Mouse (Mus musculus) MEL (cell line): ENCODE data around the gene Isoc2b. TPM values are rescaled to one million over a fixed set of nuclear protein-coding genes. Genes with fewer than 3 reads are reported as not detected.

Experiments used
- DNase-seq: peaks from one replicate; pipeline ENCODE4 v3.0.0; 2011; ENCODE audit warnings: low read depth, low spot score
- H3K27ac ChIP-seq: 2 replicates; pipeline ENCODE4 v1.5.1; 2012; ENCODE audit warnings: low read depth, mild to moderate bottlenecking, control low read depth, low read length, moderate library complexity; ENCODE audit not compliant: control insufficient read depth
- H3K27me3 ChIP-seq, 2 experiments: fragments of 150-350 bp in 1 of 2; sonication (generic) in 1 of 2; 2 replicates each; pipeline ENCODE4 v1.6.1; 2012; ENCODE audit warnings: low read length in 2 of 2, mild to moderate bottlenecking in 2 of 2, improper control_type of control experiment in 1 of 2, moderate library complexity in 1 of 2; ENCODE audit not compliant: insufficient read depth in 2 of 2, control insufficient read depth in 1 of 2
- H3K36me3 ChIP-seq, 2 experiments: 2 replicates each; pipeline ENCODE4 v1.6.1; 2012 to 2014; ENCODE audit warnings: low read length in 2 of 2, improper control_type of control experiment in 1 of 2, inconsistent platforms in 1 of 2, mild to moderate bottlenecking in 1 of 2; ENCODE audit not compliant: insufficient read depth in 2 of 2, control insufficient read depth in 1 of 2
- H3K4me1 ChIP-seq, 2 experiments: fragments of 150-350 bp in 1 of 2; sonication (generic) in 1 of 2; 2 replicates each; pipeline ENCODE4 v1.6.1; 2012; ENCODE audit warnings: low read length in 2 of 2, improper control_type of control experiment in 1 of 2, mild to moderate bottlenecking in 1 of 2; ENCODE audit not compliant: insufficient read depth in 2 of 2, control insufficient read depth in 1 of 2
- H3K4me3 ChIP-seq, 2 experiments: fragments of 150-350 bp in 1 of 2; sonication (generic) in 1 of 2; 2 replicates each; pipeline ENCODE4 v1.5.1; 2012; ENCODE audit warnings: low read depth in 2 of 2, low read length in 2 of 2, mild to moderate bottlenecking in 2 of 2, moderate library complexity in 2 of 2, control low read depth in 1 of 2, improper control_type of control experiment in 1 of 2; ENCODE audit not compliant: control insufficient read depth in 1 of 2, insufficient read depth in 1 of 2
- H3K79me2 ChIP-seq: 2 replicates; pipeline ENCODE4 v1.6.1; 2012; ENCODE audit warnings: mild to moderate bottlenecking, low read length, moderate library complexity; ENCODE audit not compliant: control insufficient read depth, poor library complexity, insufficient read depth
- H3K9ac ChIP-seq: 2 replicates; pipeline ENCODE4 v1.6.1; 2012; ENCODE audit warnings: low read depth, mild to moderate bottlenecking, control low read depth, low read length, moderate library complexity; ENCODE audit not compliant: control insufficient read depth, poor library complexity, severe bottlenecking
- H3K9me3 ChIP-seq: fragments of 150-350 bp; sonication (generic); replicated peaks from 2 replicates; pipeline ENCODE4 v1.6.1; 2012; ENCODE audit warnings: mild to moderate bottlenecking, low read length, improper control_type of control experiment, moderate library complexity; ENCODE audit not compliant: insufficient read depth
- E2F4 ChIP-seq: IDR thresholded peaks from 2 replicates; pipeline ENCODE4 v1.6.1; 2011; ENCODE audit warnings: low read depth, low read length, improper control_type of control experiment, borderline replicate concordance
- ETS1 ChIP-seq: IDR thresholded peaks from 2 replicates; pipeline ENCODE4 v1.6.1; 2012; ENCODE audit warnings: low read depth, mild to moderate bottlenecking, inconsistent platforms, low read length, improper control_type of control experiment, moderate library complexity
- HCFC1 ChIP-seq: IDR thresholded peaks from 2 replicates; pipeline ENCODE4 v1.6.1; 2012; ENCODE audit warnings: low read depth, mild to moderate bottlenecking, inconsistent platforms, low read length, improper control_type of control experiment, moderate library complexity
- KAT2A ChIP-seq: conservative IDR thresholded peaks from 2 replicates; pipeline ENCODE4 v1.6.1; 2012; ENCODE audit warnings: low read depth, low read length, improper control_type of control experiment, inconsistent platforms
- MAFK ChIP-seq: IDR thresholded peaks from 2 replicates; pipeline ENCODE4 v1.6.1; 2011; ENCODE audit warnings: low read depth, mild to moderate bottlenecking, low read length, improper control_type of control experiment, borderline replicate concordance
- MAX ChIP-seq: IDR thresholded peaks from 2 replicates; pipeline ENCODE4 v1.6.1; 2011; ENCODE audit warnings: low read length, improper control_type of control experiment
- MEF2A ChIP-seq: IDR thresholded peaks from 2 replicates; pipeline ENCODE4 v1.6.1; 2014; ENCODE audit warnings: low read depth, mild to moderate bottlenecking, inconsistent platforms, low read length, improper control_type of control experiment; ENCODE audit not compliant: poor library complexity, insufficient replicate concordance, severe bottlenecking; ENCODE audit errors: extremely low read depth
- POLR2A ChIP-seq, 2 experiments: IDR thresholded peaks; 2 replicates each; pipeline ENCODE4 v1.6.1; 2011 to 2012; ENCODE audit warnings: low read length in 2 of 2, mild to moderate bottlenecking in 2 of 2, control low read depth in 1 of 2, improper control_type of control experiment in 1 of 2, low read depth in 1 of 2, moderate library complexity in 1 of 2; ENCODE audit not compliant: control insufficient read depth in 1 of 2, insufficient read depth in 1 of 2, poor library complexity in 1 of 2
- POLR2AphosphoS2 ChIP-seq: IDR thresholded peaks from 2 replicates; pipeline ENCODE4 v1.6.1; 2011; ENCODE audit warnings: low read length, improper control_type of control experiment
- POLR2AphosphoS5 ChIP-seq: IDR thresholded peaks from 2 replicates; pipeline ENCODE4 v1.6.1; 2012; ENCODE audit warnings: low read depth, borderline replicate concordance, mild to moderate bottlenecking, inconsistent platforms, low read length, moderate library complexity, mixed read lengths
- RCOR1 ChIP-seq: IDR thresholded peaks from 2 replicates; pipeline ENCODE4 v1.6.1; 2012; ENCODE audit warnings: low read depth, mild to moderate bottlenecking, inconsistent platforms, low read length, improper control_type of control experiment
- TAL1 ChIP-seq: IDR thresholded peaks from 2 replicates; pipeline ENCODE4 v1.6.1; 2012; ENCODE audit warnings: mild to moderate bottlenecking, inconsistent platforms, low read length, moderate library complexity, mixed read lengths
- TCF12 ChIP-seq: IDR thresholded peaks from 2 replicates; pipeline ENCODE4 v1.6.1; 2014; ENCODE audit warnings: low read depth, mild to moderate bottlenecking, inconsistent platforms, low read length, improper control_type of control experiment, moderate library complexity
- UBTF ChIP-seq: IDR thresholded peaks from 2 replicates; pipeline ENCODE4 v1.6.1; 2012; ENCODE audit warnings: low read depth, mild to moderate bottlenecking, inconsistent platforms, low read length, improper control_type of control experiment, moderate library complexity, borderline replicate concordance; ENCODE audit not compliant: insufficient read depth
- USF1 ChIP-seq: IDR thresholded peaks from 2 replicates; pipeline ENCODE4 v1.6.1; 2014; ENCODE audit warnings: low read depth, mild to moderate bottlenecking, inconsistent platforms, low read length, improper control_type of control experiment, moderate library complexity
- ZC3H11A ChIP-seq: IDR thresholded peaks from 2 replicates; pipeline ENCODE4 v1.6.1; 2012; ENCODE audit warnings: low read depth, mild to moderate bottlenecking, inconsistent platforms, low read length, improper control_type of control experiment
- ZKSCAN1 ChIP-seq: IDR thresholded peaks from 2 replicates; pipeline ENCODE4 v1.6.1; 2012; ENCODE audit warnings: low read depth, mild to moderate bottlenecking, inconsistent platforms, low read length, improper control_type of control experiment, moderate library complexity
- ZMIZ1 ChIP-seq: IDR thresholded peaks from 2 replicates; pipeline ENCODE4 v1.6.1; 2012; ENCODE audit warnings: low read depth, mild to moderate bottlenecking, inconsistent platforms, low read length, improper control_type of control experiment, moderate library complexity
- polyA plus RNA-seq, 2 experiments: library from polyadenylated mRNA; stranded (reverse) in 1 of 2; unstranded in 1 of 2; fragments of >175 nt in 1 of 2; fragments of >200 nt in 1 of 2; gene quantifications; 2 replicates each; pipeline versions ENCODE4 v1.2.1 to v1.2.4; 2012; ENCODE audit warnings: low replicate concordance in 2 of 2, low read depth in 1 of 2; ENCODE audit not compliant: insufficient read length in 2 of 2, insufficient read depth in 1 of 2, missing spikeins in 1 of 2
- total RNA-seq: library from RNA; depleted of rRNA; stranded (reverse); fragments of 300-350 nt; gene quantifications from 2 replicates; pipeline ENCODE4 v1.2.3, GENCODE M21; 2012

Isoc2b gene
- total and polyA plus RNA-seq, 3 experiments: 2.8 to 3.0 TPM; not detected in 1

- TF ChIP-seq RCOR1 (no peak), MEF2A (no peak), UBTF (no peak)
Measured at GRCm38 (mm10) chr7:4812303-4813104, 57.6 kb downstream of the Isoc2b start, which contains the start of gene Ube2s (continued).

- Histone ChIP-seq H3K79me2 (peaks cover 27% of the 10 kb centered on the region), H3K4me1 (peaks cover 3 to 14% of the 10 kb centered on the region in 2 experiments), H3K9me3 (no peaks in the 10 kb centered on the region), H3K9ac (peak overlapping the region; percentile 100), H3K4me3 (peak overlapping the region; percentile 64 to 96), H3K27me3 (no peaks in the 10 kb centered on the region), H3K27ac (peak overlapping the region; percentile 62), H3K36me3 (peaks cover 22 to 27% of the 10 kb centered on the region in 2 experiments)
- DNase-seq: peak; percentile 37
- no peak for TF ChIP-seq ZC3H11A
- no peak for TF ChIP-seq HCFC1
- no peak for TF ChIP-seq ZMIZ1
- TF ChIP-seq KAT2A: no peak
- no peak for TF ChIP-seq TAL1
- TF ChIP-seq POLR2AphosphoS5: no peak
- TF ChIP-seq MAX: no peak
- TF ChIP-seq E2F4: no peak
- peak; percentile 55 to 84; a peak in 3 of 4 replicates for TF ChIP-seq POLR2A (IDR thresholded peaks at IDR 0.05; ENCODE audit: control insufficient read depth in 1 of 2, insufficient read depth in 1 of 2, low read depth in 1 of 2, low read length in 2 of 2, poor library complexity in 1 of 2)
- TF ChIP-seq POLR2AphosphoS2: peak; percentile 56; the same call in 1 of the 2 replicates
- no peak for TF ChIP-seq ZKSCAN1
- no peak for TF ChIP-seq TCF12
- TF ChIP-seq USF1: no peak
- TF ChIP-seq ETS1: no peak
- no peak for TF ChIP-seq MAFK
Measured at GRCm38 (mm10) chr7:4811842-4812302, 58.2 kb downstream of the Isoc2b start.
